8 mouse cellular contexts compared by ENCODE assay signal in genomic region chr6:34384110-34384661, GRCm38 (mm10). TPM values are rescaled to one million over a fixed set of nuclear protein-coding genes. Genes with fewer than 3 reads are reported as not detected.
DNase-seq lines count a peak whose midpoint lies in the region; ATAC-seq and TF ChIP-seq lines count a peak whose summit lies in the region.

Gene Akr1b10, plus strand, starts transcription at chr6:34384218.

- peak; percentile 90 for TF ChIP-seq POLR2A in CH12.LX (IDR thresholded peaks at IDR 0.05; ENCODE audit: low read depth, low read length)

- TF ChIP-seq RAD21 in CH12.LX (IDR thresholded peaks at IDR 0.05; ENCODE audit: low read depth, low read length): no peak

- peak within 1 kb of the TSS; percentile 92 for H3K27ac ChIP-seq in CH12.LX (ENCODE audit: insufficient read depth, low read depth)
- H3K27ac ChIP-seq in forebrain, embryonic 11.5 days (ENCODE audit: low read depth, low read length): no peak within 1 kb of the TSS
- H3K27ac ChIP-seq in heart, embryonic 15.5 days: peak within 1 kb of the TSS; percentile 90
- H3K27ac ChIP-seq in liver, embryonic 12.5 days: 0 out of 2 replicates have a peak within 1 kb of the TSS, but pooled peaks have one; percentile 4
- peak within 1 kb of the TSS; percentile 85 for H3K27ac ChIP-seq in stomach, embryonic 15.5 days

- dilution Hi-C loops in CH12.LX (cut with MboI; ENCODE audit: extremely low pct_ligation_motif_present, extremely low pct_unique_long_range_greater_than_20kb, low sequenced_read_pairs): no loop called here

- peak; percentile 50 for TF ChIP-seq EP300 in CH12.LX (IDR thresholded peaks at IDR 0.05; ENCODE audit: low read length)

- DNase-seq in CH12.LX (ENCODE audit: extremely low read depth): peak; percentile 88
- DNase-seq in c-Kit-positive CD71-negative TER-119-negative erythroid progenitor cells, embryonic 14.5 days (ENCODE audit: low read depth): peak; percentile 51
- DNase-seq in forebrain, embryonic 11.5 days (ENCODE audit: low spot score): peak; percentile 69
- peak; percentile 88 for DNase-seq in kidney, postnatal 14 days
- peak; percentile 67 for DNase-seq in naive thymus-derived CD4-positive, alpha-beta T cell, adult 2 months (ENCODE audit: low read depth)

- peaks cover 0 to 25% of the 10 kb centered on the region in 2 experiments; a peak in 2 of 4 replicates for H3K4me1 ChIP-seq in CH12.LX (ENCODE audit: control insufficient read depth in 1 of 2, insufficient read depth in 2 of 2)
- no peaks in the 10 kb centered on the region for H3K4me1 ChIP-seq in forebrain, embryonic 11.5 days (replicated peaks; ENCODE audit: control insufficient read depth, insufficient read depth, low read length)
- H3K4me1 ChIP-seq in heart, embryonic 15.5 days (replicated peaks): peaks cover 7% of the 10 kb centered on the region
- H3K4me1 ChIP-seq in liver, embryonic 12.5 days: peaks cover 24% of the 10 kb centered on the region
- peaks cover 15% of the 10 kb centered on the region for H3K4me1 ChIP-seq in stomach, embryonic 15.5 days

- H3K36me3 ChIP-seq in CH12.LX (replicated peaks in 1 of 2; ENCODE audit: control insufficient read depth in 1 of 2, insufficient read depth in 1 of 2, low read length in 1 of 2): peaks cover 20 to 34% of the 10 kb centered on the region in 2 experiments
- no peaks in the 10 kb centered on the region for H3K36me3 ChIP-seq in forebrain, embryonic 11.5 days (ENCODE audit: control insufficient read depth, insufficient read depth, low read length)
- peaks cover 9% of the 10 kb centered on the region; the same call in 1 of the 2 replicates for H3K36me3 ChIP-seq in heart, embryonic 15.5 days
- peaks cover 15% of the 10 kb centered on the region for H3K36me3 ChIP-seq in liver, embryonic 12.5 days
- no peaks in the 10 kb centered on the region for H3K36me3 ChIP-seq in stomach, embryonic 15.5 days

- peaks cover 12% of the 10 kb centered on the region; the same call in 1 of the 2 replicates for H3K79me2 ChIP-seq in CH12.LX (replicated peaks; ENCODE audit: control insufficient read depth, extremely low read depth, insufficient read depth, poor library complexity, severe bottlenecking)

- peak within 1 kb of the TSS; percentile 45 to 68 (median 62) for H3K4me3 ChIP-seq in CH12.LX (replicated peaks in 1 of 3; ENCODE audit: low read depth in 2 of 3, low read length in 2 of 3, poor library complexity in 1 of 3)
- H3K4me3 ChIP-seq in forebrain, embryonic 11.5 days (ENCODE audit: low read depth, low read length): peak within 1 kb of the TSS; percentile 44
- peak within 1 kb of the TSS; percentile 68 for H3K4me3 ChIP-seq in heart, embryonic 15.5 days
- peak within 1 kb of the TSS; percentile 67 for H3K4me3 ChIP-seq in liver, embryonic 12.5 days
- peak within 1 kb of the TSS; percentile 52 for H3K4me3 ChIP-seq in stomach, embryonic 15.5 days (replicated peaks)

- H3K9me3 ChIP-seq in CH12.LX (replicated peaks; ENCODE audit: low read length): peaks cover 4% of the 10 kb centered on the region
- H3K9me3 ChIP-seq in forebrain, embryonic 11.5 days (ENCODE audit: control insufficient read depth, low read length): no peaks in the 10 kb centered on the region
- H3K9me3 ChIP-seq in heart, embryonic 15.5 days (replicated peaks): no peaks in the 10 kb centered on the region
- H3K9me3 ChIP-seq in liver, embryonic 12.5 days (replicated peaks): no peaks in the 10 kb centered on the region
- no peaks in the 10 kb centered on the region for H3K9me3 ChIP-seq in stomach, embryonic 15.5 days

- WGBS in forebrain, embryonic 11.5 days: 3% methylated on average over 17 of the region's 17 CpGs
- 1% methylated on average over 17 of the region's 17 CpGs for WGBS in heart, embryonic 15.5 days
- WGBS in liver, embryonic 12.5 days (ENCODE audit: insufficient replicate concordance): under 1% methylated on average over 17 of the region's 17 CpGs
- WGBS in stomach, embryonic 15.5 days: 2% methylated on average over 17 of the region's 17 CpGs

- no peak for TF ChIP-seq CTCF in CH12.LX (conservative IDR thresholded peaks at IDR 0.05 in 1 of 2, IDR thresholded peaks at IDR 0.05 in 1 of 2; ENCODE audit: low read depth in 2 of 2, low read length in 2 of 2)

- peak; percentile 64 for ATAC-seq in forebrain, embryonic 11.5 days (replicated peaks; ENCODE audit: low FRiP score)
- peak; percentile 68 for ATAC-seq in heart, embryonic 15.5 days (replicated peaks; ENCODE audit: insufficient number of reproducible peaks, insufficient read depth, low FRiP score, low read depth)
- peak; percentile 78 for ATAC-seq in liver, embryonic 12.5 days
- ATAC-seq in stomach, embryonic 15.5 days (ENCODE audit: insufficient read depth, low FRiP score, low read depth): peak; percentile 52

- peak within 1 kb of the TSS; percentile 95 for H3K9ac ChIP-seq in CH12.LX (ENCODE audit: insufficient read depth, low read depth)
- peak within 1 kb of the TSS; percentile 48 for H3K9ac ChIP-seq in forebrain, embryonic 11.5 days (ENCODE audit: low read length)
- peak within 1 kb of the TSS; percentile 61 for H3K9ac ChIP-seq in heart, embryonic 15.5 days
- H3K9ac ChIP-seq in liver, embryonic 12.5 days: peak within 1 kb of the TSS; percentile 66
- peak within 1 kb of the TSS; percentile 39; the same call in 1 of the 2 replicates for H3K9ac ChIP-seq in stomach, embryonic 15.5 days

- H3K4me2 ChIP-seq in CH12.LX (ENCODE audit: insufficient read depth, low read depth, poor library complexity, severe bottlenecking): peak within 1 kb of the TSS; percentile 73
- peak within 1 kb of the TSS; percentile 73 for H3K4me2 ChIP-seq in forebrain, embryonic 11.5 days (ENCODE audit: low read depth, low read length, severe bottlenecking)
- peak within 1 kb of the TSS; percentile 84 for H3K4me2 ChIP-seq in heart, embryonic 15.5 days
- H3K4me2 ChIP-seq in liver, embryonic 12.5 days: peak within 1 kb of the TSS; percentile 91
- peak within 1 kb of the TSS; percentile 83 for H3K4me2 ChIP-seq in stomach, embryonic 15.5 days

- H3K27me3 ChIP-seq in CH12.LX (replicated peaks): no peaks in the 10 kb centered on the region
- H3K27me3 ChIP-seq in forebrain, embryonic 11.5 days (ENCODE audit: control insufficient read depth, insufficient read depth, low read length): no peaks in the 10 kb centered on the region
- no peaks in the 10 kb centered on the region for H3K27me3 ChIP-seq in heart, embryonic 15.5 days
- no peaks in the 10 kb centered on the region for H3K27me3 ChIP-seq in liver, embryonic 12.5 days (replicated peaks)
- H3K27me3 ChIP-seq in stomach, embryonic 15.5 days (replicated peaks): no peaks in the 10 kb centered on the region

- in situ Hi-C loops in CH12.LX (cut with MboI; ENCODE audit: low pct_ligation_motif_present, low pct_unique_long_range_greater_than_20kb, low sequenced_read_pairs): no loop called here

TF ChIP-seq in CH12.LX, 34 proteins besides CTCF, POLR2A, EP300 and RAD21 (continues in another document):
- TF ChIP-seq USF1 (IDR thresholded peaks at IDR 0.05; ENCODE audit: low read depth, low read length) (no peak), ZNF384 (IDR thresholded peaks at IDR 0.05; ENCODE audit: low read depth, low read length) (peak; percentile 87), SMC3 (IDR thresholded peaks at IDR 0.05; ENCODE audit: low read depth, low read length) (no peak; the same call in 1 of the 2 replicates), JUND (conservative IDR thresholded peaks at IDR 0.05; ENCODE audit: low read depth, low read length) (no peak), UBTF (IDR thresholded peaks at IDR 0.05; ENCODE audit: low read depth, low read length) (no peak), MXI1 (IDR thresholded peaks at IDR 0.05; ENCODE audit: low read depth, low read length) (no peak), ZMIZ1 (IDR thresholded peaks at IDR 0.05; ENCODE audit: low read depth, low read length) (peak; percentile 79; the same call in 1 of the 2 replicates), IRF4 (IDR thresholded peaks at IDR 0.05; ENCODE audit: low read depth, low read length) (peak; percentile 56), KAT2A (IDR thresholded peaks at IDR 0.05; ENCODE audit: insufficient replicate concordance, low read length) (0 out of 2 replicates have a peak, but pooled peaks have one; percentile 27), E2F4 (IDR thresholded peaks at IDR 0.05; ENCODE audit: insufficient replicate concordance, low read depth, low read length) (no peak), JUN (IDR thresholded peaks at IDR 0.05; ENCODE audit: insufficient read depth, low read depth, low read length) (no peak), USF2 (conservative IDR thresholded peaks at IDR 0.05; ENCODE audit: low read depth, low read length) (no peak), TBP (conservative IDR thresholded peaks at IDR 0.05; ENCODE audit: low read depth, low read length) (peak; percentile 93), NELFE (IDR thresholded peaks at IDR 0.05; ENCODE audit: low read depth, low read length) (peak; percentile 88), ETS1 (conservative IDR thresholded peaks at IDR 0.05; ENCODE audit: low read depth, low read length) (no peak; the same call in 1 of the 2 replicates), PAX5 (IDR thresholded peaks at IDR 0.05; ENCODE audit: low read length) (no peak), MAZ (IDR thresholded peaks at IDR 0.05; ENCODE audit: low read depth, low read length) (peak; percentile 31), GABPA (IDR thresholded peaks at IDR 0.05; ENCODE audit: insufficient replicate concordance, low read depth, low read length) (no peak), SIN3A (IDR thresholded peaks at IDR 0.05; ENCODE audit: low read length) (peak; percentile 92; the same call in 1 of the 2 replicates), CHD2 (IDR thresholded peaks at IDR 0.05; ENCODE audit: low read length) (peak; percentile 92), MAX (IDR thresholded peaks at IDR 0.05; ENCODE audit: low read length) (no peak), BHLHE40 (IDR thresholded peaks at IDR 0.05; ENCODE audit: low read depth, low read length) (peak; percentile 83), MAFK (IDR thresholded peaks at IDR 0.05; ENCODE audit: insufficient replicate concordance, low read length) (no peak), HCFC1 (IDR thresholded peaks at IDR 0.05; ENCODE audit: low read depth, low read length) (peak; percentile 54), MYC (IDR thresholded peaks at IDR 0.05; ENCODE audit: low read depth, low read length) (no peak; the same call in 1 of the 2 replicates), MEF2A (IDR thresholded peaks at IDR 0.05; ENCODE audit: borderline replicate concordance, low read depth, low read length) (no peak)

RNA-seq across cellular contexts. Expression of gene Akr1b10, which starts in this region (rescaled TPM):
- 20.3 and 20.7 TPM in 2 replicates for total RNA-seq in CH12.LX (2012; rRNA removed)
- total RNA-seq in CH12.LX (2014; rRNA removed): 29.6 and 34.0 TPM in 2 replicates
- 29.3 and 34.7 TPM in 2 replicates for polyA plus RNA-seq in CH12.LX (2012; ENCODE audit: insufficient read length, low read depth)
- 11.0 and 11.2 TPM in 2 replicates for polyA plus RNA-seq in forebrain, embryonic 11.5 days (2014; fragmentation: Nextera tagmentation; extraction: Ambion mirVana)
- polyA plus RNA-seq in heart, embryonic 15.5 days (2015; fragmentation: Nextera tagmentation; extraction: Ambion mirVana): 60.6 and 64.6 TPM in 2 replicates
- 8.9 and 9.3 TPM in 2 replicates for polyA plus RNA-seq in liver, embryonic 12.5 days (2016; fragmentation: Nextera tagmentation; extraction: Ambion mirVana)
- polyA plus RNA-seq in stomach, embryonic 15.5 days (2015; fragmentation: Nextera tagmentation; extraction: Ambion mirVana): 18.5 and 20.3 TPM in 2 replicates

Comparison
In these comparisons a context has a peak if more than half of its experiments do, and no peak if none do; other contexts are left out.
1. H3K9ac ChIP-seq: peak in every context shown above with its lines; median percentile 95 in CH12.LX; 66 in liver, embryonic 12.5 days; 61 in heart, embryonic 15.5 days; 48 in forebrain, embryonic 11.5 days; 39 in stomach, embryonic 15.5 days.